Mouse (Mus musculus) thymus, postnatal 25 days (tissue): ENCODE measurements around the gene Tax1bp1.
A peak's percentile ranks its signal among the peaks of the same experiment; 100 is the strongest.

Experiments
- DNase-seq: peaks from one replicate; pipeline ENCODE4 v3.0.0; 2022

Gene Tax1bp1

DNA sequence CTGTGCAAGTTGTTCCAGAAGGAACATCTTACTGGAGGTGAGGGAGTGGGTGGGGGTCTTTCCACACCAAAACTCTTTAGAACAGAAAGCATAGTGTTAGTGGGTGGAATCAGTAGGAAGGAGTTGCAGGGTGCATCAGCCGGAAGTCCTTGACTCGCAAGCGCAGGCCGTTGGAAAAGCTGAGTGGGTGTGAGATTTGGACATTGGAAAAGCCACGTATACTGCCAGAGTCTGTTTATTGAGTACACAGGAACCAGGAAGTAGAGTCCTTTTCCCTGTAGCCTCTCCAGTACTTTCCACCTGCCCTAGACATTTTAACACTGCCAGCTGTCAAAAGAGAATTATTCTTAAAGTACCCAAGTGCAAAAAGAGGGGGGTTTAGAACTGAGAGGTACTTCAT lies 5.7 kb upstream of the Tax1bp1 start:
- DNase-seq, result no peak

- DNase-seq, result no peak
Measured at GRCm38 (mm10) chr6:52712563-52712962, 966 bp upstream of the Tax1bp1 start.

- DNase-seq, result peak; percentile 82
Measured at GRCm38 (mm10) chr6:52713897-52714509, 474 bp downstream of the Tax1bp1 start.

GRCm38 (mm10) chr6:52717493-52718192 lies 4.1 kb downstream of the Tax1bp1 start:
- DNase-seq, result no peak

DNA sequence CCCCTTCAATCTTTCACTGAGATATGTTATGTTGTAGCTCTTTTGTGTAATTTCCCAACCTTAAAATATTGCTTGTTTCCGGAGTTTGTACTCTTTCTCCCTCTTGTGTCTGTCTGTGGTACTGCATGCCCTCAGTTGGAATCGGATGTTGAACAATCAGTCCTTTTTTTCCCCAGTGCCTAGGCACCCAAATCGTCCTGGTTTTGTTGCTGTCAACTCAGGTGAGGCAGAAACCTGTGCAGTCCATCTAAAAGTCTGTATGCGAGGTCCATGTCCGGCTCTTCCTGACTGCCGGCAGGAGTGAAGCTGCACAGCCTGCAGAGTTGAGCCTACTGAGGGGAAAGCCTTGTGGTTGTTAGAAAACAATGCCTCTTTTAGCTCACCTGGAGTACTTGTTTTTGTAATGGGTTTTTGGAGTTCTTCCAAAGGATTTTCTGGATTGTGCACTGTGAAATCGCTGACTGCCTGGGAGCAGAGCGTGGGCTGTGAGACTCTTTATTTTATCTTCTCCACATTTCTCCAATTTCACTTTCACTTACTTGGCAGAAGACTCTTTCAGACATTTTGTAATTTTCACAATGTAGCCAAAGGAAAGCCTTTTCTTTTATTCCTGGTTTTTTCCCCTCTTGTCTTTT lies 11.4 kb downstream of the Tax1bp1 start:
- peak; percentile 76 for DNase-seq

DNA sequence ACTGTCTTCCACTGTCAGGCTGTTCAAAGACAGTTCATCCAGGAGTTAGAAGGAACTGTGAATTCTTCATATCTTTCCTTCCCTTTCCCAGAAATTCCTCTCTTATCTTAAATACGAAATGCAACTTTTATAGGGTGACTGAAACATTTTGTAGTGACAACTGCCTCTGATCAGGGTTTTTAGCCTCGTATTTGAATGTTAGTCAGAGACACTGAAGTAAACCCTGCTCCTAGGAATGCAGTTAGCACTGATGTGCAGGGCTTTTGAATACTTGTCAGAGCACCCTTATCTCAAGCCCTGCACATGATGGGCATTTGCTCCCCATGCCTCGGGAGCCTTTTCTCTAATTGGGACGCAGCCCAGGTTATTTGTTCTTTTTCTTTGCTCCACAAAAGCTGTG lies 16.8 kb downstream of the Tax1bp1 start:
- no peak for DNase-seq

- no peak for DNase-seq
Measured at GRCm38 (mm10) chr6:52734630-52735029, 21.1 kb downstream of the Tax1bp1 start.

DNA sequence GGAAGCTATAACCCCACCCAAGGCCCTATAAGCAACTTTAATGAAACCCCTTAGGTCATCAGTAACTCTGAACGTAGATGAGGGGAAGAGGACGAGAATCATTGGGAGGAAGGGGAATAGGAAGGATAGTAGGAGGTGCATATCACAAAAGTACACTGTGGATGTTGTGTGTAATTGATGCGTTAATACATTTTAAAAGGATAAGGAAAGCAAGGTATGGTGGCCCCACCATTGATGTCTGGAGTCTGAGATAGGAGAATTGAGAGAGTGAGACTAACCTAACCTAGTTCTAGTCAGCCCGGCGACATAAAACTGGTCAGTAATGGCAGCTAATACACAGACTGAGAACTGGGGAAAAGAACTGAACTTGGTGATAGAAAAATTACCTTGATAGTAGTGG lies 39.3 kb downstream of the Tax1bp1 start:
- DNase-seq, result no peak

DNA sequence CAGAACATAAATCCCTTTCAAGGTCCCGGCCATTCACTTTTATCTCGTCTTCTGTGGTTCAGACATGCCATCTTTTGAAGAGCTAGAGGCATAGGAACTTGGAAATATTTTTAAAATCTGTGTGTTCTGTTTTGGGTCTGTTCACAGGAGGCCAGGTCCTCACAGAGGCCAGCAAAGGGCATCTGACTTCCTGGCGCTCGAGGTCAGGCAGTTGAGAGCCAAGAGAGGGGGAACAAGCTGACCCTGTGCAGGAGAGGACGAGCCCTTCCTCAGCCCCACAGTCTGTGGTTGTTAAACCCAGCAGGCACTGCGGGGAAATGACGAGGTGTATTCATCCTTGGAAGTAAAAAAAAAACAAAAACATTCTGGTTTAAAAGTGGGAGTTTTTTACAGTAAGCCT lies 51.7 kb downstream of the Tax1bp1 start:
- DNase-seq, result no peak

- no peak for DNase-seq
Measured at GRCm38 (mm10) chr6:52770789-52771188, 57.3 kb downstream of the Tax1bp1 start.

DNA sequence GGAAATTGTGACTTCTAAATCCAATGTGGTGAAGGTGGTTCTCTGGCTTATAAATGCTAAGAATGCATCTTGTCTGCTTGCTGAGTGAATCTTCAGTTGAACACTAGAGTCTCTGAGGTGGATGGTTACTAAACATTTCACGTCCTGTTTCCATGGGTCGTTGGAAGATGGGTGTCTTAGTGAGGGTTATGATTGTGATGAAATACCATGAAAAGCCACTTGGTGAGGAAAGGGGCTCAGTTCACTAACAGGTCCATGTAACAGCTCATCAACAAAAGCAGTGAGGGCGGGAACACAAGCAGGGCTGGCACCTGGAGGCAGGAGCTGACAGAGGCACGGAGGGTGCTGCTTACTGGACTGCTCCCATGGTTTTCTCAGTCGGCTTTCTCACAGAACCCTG lies 59.6 kb downstream of the Tax1bp1 start:
- DNase-seq, result no peak

- DNase-seq, result peak; percentile 19
Measured at GRCm38 (mm10) chr6:52775350-52775749, 61.8 kb downstream of the Tax1bp1 start.

DNA sequence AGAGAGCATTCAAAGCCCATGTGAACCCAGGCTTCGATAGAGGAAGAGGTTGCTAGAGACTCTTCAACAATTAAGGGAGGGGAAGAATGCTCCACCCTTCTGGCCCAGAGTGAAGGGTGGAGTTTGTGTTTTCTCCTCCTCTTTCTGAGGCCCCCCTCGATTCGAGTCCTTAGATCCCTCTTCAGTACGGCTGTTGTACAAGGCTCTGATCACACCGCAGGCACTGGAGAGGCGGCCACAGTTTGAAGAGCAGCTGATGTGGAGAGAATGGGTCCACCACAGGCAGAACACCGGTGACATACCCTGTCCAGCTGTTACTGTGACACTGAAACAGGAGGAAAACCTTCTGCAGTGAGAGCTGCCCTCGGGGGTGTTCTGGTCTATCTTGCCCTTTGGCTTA lies 62.4 kb downstream of the Tax1bp1 start:
- peak; percentile 53 for DNase-seq

- DNase-seq, result no peak
Measured at GRCm38 (mm10) chr6:52777034-52777433, 63.5 kb downstream of the Tax1bp1 start.

DNA sequence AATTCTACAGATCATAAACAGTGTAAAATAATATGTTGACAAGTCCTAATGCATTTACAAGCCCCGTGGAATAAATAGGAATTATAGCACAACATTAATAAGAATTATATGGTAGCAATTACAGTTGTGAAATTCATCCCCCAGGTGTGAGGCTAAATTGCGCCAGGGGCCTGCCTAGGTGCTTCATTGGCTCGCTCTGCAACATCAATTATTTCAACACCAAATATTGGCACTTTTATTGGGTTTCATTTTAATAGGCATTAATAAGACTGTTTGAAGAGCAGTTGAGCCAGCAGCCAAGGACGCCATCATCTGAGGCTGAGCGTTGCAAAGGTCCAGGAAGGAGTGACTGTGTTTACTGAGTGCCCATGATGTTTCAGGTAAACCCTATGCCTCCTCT lies 65.0 kb downstream of the Tax1bp1 start:
- DNase-seq, result no peak

- no peak for DNase-seq
Measured at GRCm38 (mm10) chr6:52779546-52779945, 66.0 kb downstream of the Tax1bp1 start.

- no peak for DNase-seq
Measured at GRCm38 (mm10) chr6:52790316-52790715, 76.8 kb downstream of the Tax1bp1 start.

GRCm38 (mm10) chr6:52790781-52791180 lies 77.3 kb downstream of the Tax1bp1 start:
- DNase-seq, result no peak

DNA sequence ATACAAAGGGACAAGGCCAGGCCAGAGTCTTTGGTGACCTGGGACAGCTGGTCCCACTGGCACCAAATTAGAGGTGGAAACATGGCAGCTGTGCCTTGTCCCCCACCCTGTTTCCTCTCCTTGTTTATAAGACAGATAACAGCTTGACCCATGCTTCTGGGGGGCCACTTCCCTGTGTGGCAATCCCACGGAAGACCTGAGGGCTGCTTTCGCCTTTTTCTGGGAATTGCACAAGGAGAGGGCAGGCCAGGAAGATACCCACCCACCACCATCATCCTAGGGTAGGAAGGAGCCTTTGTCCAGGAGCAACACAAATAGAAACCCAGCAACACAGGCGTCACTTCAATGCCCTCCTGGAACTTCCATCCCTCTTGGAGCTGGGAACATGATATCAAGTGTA lies 78.9 kb downstream of the Tax1bp1 start:
- no peak for DNase-seq

DNA sequence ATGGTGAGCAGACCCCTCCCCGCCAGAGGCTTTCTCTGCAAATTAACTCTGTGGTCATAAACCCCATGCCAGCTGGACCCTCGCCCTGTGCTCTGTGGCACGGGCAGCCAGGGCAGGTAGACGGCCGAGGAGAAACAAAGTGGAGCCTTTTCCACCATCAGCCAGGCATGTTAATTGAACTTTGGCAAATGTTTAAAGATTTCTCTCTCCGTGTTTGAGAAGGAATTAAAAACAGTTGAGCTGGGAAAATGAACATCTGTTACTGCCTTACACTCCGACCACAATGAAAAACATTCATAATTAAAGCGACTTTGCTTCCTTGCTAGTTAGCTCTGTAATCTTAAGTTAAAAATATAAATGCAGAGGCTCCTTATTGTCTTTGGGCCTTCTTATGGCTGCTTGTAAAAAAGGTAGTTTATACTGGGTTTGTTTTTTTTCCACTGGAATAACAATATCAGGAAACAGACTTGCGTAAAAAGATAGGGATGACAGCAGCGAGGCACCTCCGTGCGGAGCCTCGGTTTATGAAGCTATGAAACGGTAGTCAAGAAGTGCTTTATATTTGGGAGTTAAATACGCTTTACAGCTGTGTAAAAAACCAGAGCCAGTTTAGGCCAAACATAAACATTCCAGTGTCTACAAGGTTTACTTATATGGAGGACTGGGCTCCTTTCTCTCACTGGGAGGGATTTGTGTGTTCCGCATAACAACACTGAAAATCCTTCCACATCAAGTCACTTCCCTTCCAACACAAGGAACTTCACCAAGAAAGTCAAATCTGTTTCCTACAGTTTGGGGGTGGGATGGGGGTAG lies 81.7 kb downstream of the Tax1bp1 start:
- DNase-seq, result no peak

DNA sequence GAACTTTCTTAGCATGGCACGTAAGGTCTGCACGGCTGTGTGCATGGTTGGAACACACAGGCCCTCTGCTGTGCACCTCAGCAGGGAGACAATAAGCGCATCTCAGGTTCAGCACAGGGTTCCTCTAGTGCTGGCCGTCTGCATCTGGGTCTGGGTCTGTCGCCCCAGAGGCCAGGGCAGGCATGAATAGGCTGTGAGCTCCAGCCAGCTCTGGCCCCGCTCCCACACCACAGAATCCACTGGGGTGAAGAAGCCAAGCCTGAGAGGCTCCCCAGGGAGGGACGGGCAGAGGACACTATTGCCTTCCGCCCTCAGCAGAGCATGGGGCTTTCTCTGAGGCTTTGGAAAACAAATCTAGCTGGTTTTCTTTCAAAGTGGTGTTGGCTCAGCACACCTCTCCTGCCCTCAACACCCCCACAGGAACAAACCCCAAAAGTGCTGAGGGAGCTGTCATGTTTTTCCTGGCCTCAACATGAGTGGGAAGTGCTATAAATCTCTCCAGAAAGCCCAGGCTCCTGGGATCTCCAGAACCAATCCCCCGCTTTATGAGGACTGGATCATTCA lies 82.6 kb downstream of the Tax1bp1 start:
- no peak for DNase-seq

DNA sequence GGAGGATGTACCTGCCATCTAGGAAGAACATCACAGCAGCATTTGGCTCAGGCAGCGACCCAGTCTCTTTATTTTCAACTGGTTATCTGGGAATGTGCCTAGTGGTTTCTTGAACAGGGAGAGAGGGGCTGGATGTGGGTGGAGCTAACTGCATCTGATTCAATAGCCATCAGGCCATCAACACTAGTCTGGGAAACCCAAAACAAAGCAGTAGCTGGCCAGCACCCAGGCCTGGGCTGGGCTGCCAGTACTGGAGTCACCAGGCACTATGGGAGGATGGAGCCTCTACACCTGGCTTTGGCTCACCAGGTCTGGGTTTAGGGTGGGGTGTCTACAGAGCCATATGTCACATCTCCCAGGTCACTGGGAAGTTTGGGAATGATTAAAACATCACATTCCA lies 83.2 kb downstream of the Tax1bp1 start:
- no peak for DNase-seq

DNA sequence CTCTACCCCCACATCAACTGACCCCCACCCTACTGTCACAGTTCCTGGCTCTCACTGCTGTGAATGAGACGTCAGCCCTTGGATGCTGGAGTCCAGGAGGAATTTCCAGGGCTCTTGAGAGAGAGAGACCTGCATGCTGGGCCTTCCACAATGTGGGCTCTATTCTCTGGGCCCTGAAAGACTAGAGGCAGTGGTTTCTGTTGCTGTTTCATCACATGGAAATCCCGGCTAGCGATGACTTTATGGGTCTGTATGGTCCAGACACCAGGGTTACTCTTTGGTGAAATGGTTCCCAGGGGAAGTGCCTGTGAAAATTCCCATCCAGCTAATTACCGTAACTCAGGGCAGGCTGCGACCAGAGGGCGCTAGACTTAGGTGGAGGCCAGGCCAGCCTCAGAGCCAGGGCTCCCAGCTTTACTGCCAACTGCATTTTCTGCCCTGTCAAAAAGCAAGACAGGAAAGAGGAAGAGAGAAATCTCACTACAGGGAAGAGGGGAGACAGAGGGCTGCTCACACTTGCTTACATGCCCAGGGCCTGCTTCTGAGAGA lies 83.8 kb downstream of the Tax1bp1 start:
- DNase-seq, result no peak
